Mouse (Mus musculus): ENCODE measurements around the gene Hnrnpab. TPM values are rescaled to one million over a fixed set of nuclear protein-coding genes. Genes with fewer than 3 reads are reported as not detected.

The Hnrnpab gene
- polyA plus RNA-seq, 1 experiment from 2014 or later, result 204 TPM

- H3K27ac ChIP-seq (replicated peaks), result no peak overlapping the region
- ATAC-seq (ENCODE audit: low FRiP score, low TSS enrichment) (no peak), DNase-seq (ENCODE audit: low spot score) (no peak)
- no peak overlapping the region for H3K4me2 ChIP-seq (replicated peaks; ENCODE audit: low read depth)
- H3K4me3 ChIP-seq (ENCODE audit: low read depth, low read length), result no peak overlapping the region
- H3K4me1 ChIP-seq (replicated peaks; ENCODE audit: control insufficient read depth, insufficient read depth), result peaks cover 9% of the 10 kb centered on the region; the same call in 1 of the 2 replicates
- no peak for TF ChIP-seq CTCF (IDR thresholded peaks at IDR 0.05; ENCODE audit: low read depth)
- TF ChIP-seq EP300 (optimal IDR thresholded peaks at IDR 0.05), result no peak
- H3K36me3 ChIP-seq (ENCODE audit: control insufficient read depth, insufficient read depth, low read length), result peaks cover 5% of the 10 kb centered on the region; the same call in 1 of the 2 replicates
- H3K9ac ChIP-seq (ENCODE audit: low read length), result no peak overlapping the region
- H3K9me3 ChIP-seq (ENCODE audit: control insufficient read depth, low read length), result no peaks in the 10 kb centered on the region
- WGBS, result 88% methylated on average over 1 of the region's 1 CpGs
- H3K27me3 ChIP-seq (ENCODE audit: control insufficient read depth, insufficient read depth, low read length), result no peaks in the 10 kb centered on the region
Measured at GRCm38 (mm10) chr11:51587059-51587458, 19.6 kb downstream of the Hnrnpab start.

- 92% methylated on average over 13 of the region's 13 CpGs for WGBS
- no peak for TF ChIP-seq EP300 (optimal IDR thresholded peaks at IDR 0.05)
- TF ChIP-seq CTCF (IDR thresholded peaks at IDR 0.05; ENCODE audit: low read depth), result no peak
- no peak overlapping the region for H3K9ac ChIP-seq (ENCODE audit: low read length)
- no peaks in the 10 kb centered on the region for H3K27me3 ChIP-seq (ENCODE audit: control insufficient read depth, insufficient read depth, low read length)
- H3K9me3 ChIP-seq (ENCODE audit: control insufficient read depth, low read length), result no peaks in the 10 kb centered on the region
- DNase-seq (ENCODE audit: low spot score), result no peak
- H3K4me3 ChIP-seq (ENCODE audit: low read depth, low read length), result no peak overlapping the region
- no peak for ATAC-seq (ENCODE audit: low FRiP score, low TSS enrichment)
- no peak overlapping the region for H3K27ac ChIP-seq (replicated peaks)
- H3K4me2 ChIP-seq (replicated peaks; ENCODE audit: low read depth), result no peak overlapping the region
- H3K36me3 ChIP-seq (ENCODE audit: control insufficient read depth, insufficient read depth, low read length), result 0 out of 2 replicates have a peak, but pooled peaks cover 4% of the 10 kb centered on the region
- H3K4me1 ChIP-seq (replicated peaks; ENCODE audit: control insufficient read depth, insufficient read depth), result peaks cover 9% of the 10 kb centered on the region; the same call in 1 of the 2 replicates
Measured at GRCm38 (mm10) chr11:51586411-51586810, 20.2 kb downstream of the Hnrnpab start.

GRCm38 (mm10) chr11:51585608-51586252 lies 20.9 kb downstream of the Hnrnpab start:
- Histone ChIP-seq H3K4me1 (replicated peaks; ENCODE audit: control insufficient read depth, insufficient read depth) (peaks cover 9% of the 10 kb centered on the region; the same call in 1 of the 2 replicates), H3K4me3 (ENCODE audit: low read depth, low read length) (peak overlapping the region; percentile 79), H3K4me2 (replicated peaks; ENCODE audit: low read depth) (peak overlapping the region; percentile 86), H3K27ac (replicated peaks) (peak overlapping the region; percentile 92), H3K36me3 (ENCODE audit: control insufficient read depth, insufficient read depth, low read length) (0 out of 2 replicates have a peak, but pooled peaks cover 4% of the 10 kb centered on the region), H3K9me3 (ENCODE audit: control insufficient read depth, low read length) (no peaks in the 10 kb centered on the region), H3K27me3 (ENCODE audit: control insufficient read depth, insufficient read depth, low read length) (no peaks in the 10 kb centered on the region), H3K9ac (ENCODE audit: low read length) (peak overlapping the region; percentile 87)
- DNase-seq (ENCODE audit: low spot score) (no peak), ATAC-seq (ENCODE audit: low FRiP score, low TSS enrichment) (no peak)
- 49% methylated on average over 8 of the region's 8 CpGs for WGBS
- TF ChIP-seq CTCF (IDR thresholded peaks at IDR 0.05; ENCODE audit: low read depth) (no peak), EP300 (optimal IDR thresholded peaks at IDR 0.05) (no peak)

- under 1% methylated on average over 59 of the region's 59 CpGs for WGBS
- peak within 1 kb of the TSS; percentile 87 for H3K9ac ChIP-seq (ENCODE audit: low read length)
- DNase-seq (ENCODE audit: low spot score), result peak; percentile 100
Measured at GRCm38 (mm10) chr11:51584431-51585248, 22.0 kb downstream of the Hnrnpab start, which contains the start of gene Phykpl. Gene Phykpl, plus strand, starts transcription at chr11:51584757.

GRCm38 (mm10) chr11:51584057-51584430 lies 22.6 kb downstream of the Hnrnpab start:
- peak overlapping the region; percentile 87 for H3K9ac ChIP-seq (ENCODE audit: low read length)
- H3K4me2 ChIP-seq (replicated peaks; ENCODE audit: low read depth), result peak overlapping the region; percentile 86
- H3K9me3 ChIP-seq (ENCODE audit: control insufficient read depth, low read length), result no peaks in the 10 kb centered on the region
- peak overlapping the region; percentile 92 for H3K27ac ChIP-seq (replicated peaks)
- H3K27me3 ChIP-seq (ENCODE audit: control insufficient read depth, insufficient read depth, low read length), result no peaks in the 10 kb centered on the region
- ATAC-seq (ENCODE audit: low FRiP score, low TSS enrichment), result peak; percentile 30
- WGBS, result 14% methylated on average over 9 of the region's 9 CpGs
- TF ChIP-seq CTCF (IDR thresholded peaks at IDR 0.05; ENCODE audit: low read depth), result no peak
- TF ChIP-seq EP300 (optimal IDR thresholded peaks at IDR 0.05), result no peak
- DNase-seq (ENCODE audit: low spot score), result no peak
- peaks cover 9% of the 10 kb centered on the region; the same call in 1 of the 2 replicates for H3K4me1 ChIP-seq (replicated peaks; ENCODE audit: control insufficient read depth, insufficient read depth)
- 0 out of 2 replicates have a peak, but pooled peaks cover 4% of the 10 kb centered on the region for H3K36me3 ChIP-seq (ENCODE audit: control insufficient read depth, insufficient read depth, low read length)
- peak overlapping the region; percentile 79 for H3K4me3 ChIP-seq (ENCODE audit: low read depth, low read length)

More at GRCm38 (mm10) chr11:51584431-51585248, 22.0 kb downstream of the Hnrnpab start, which contains the start of gene Phykpl:
- H3K9me3 ChIP-seq (ENCODE audit: control insufficient read depth, low read length), result no peaks in the 10 kb centered on the region
- peak; percentile 96 for ATAC-seq (ENCODE audit: low FRiP score, low TSS enrichment)
- H3K27ac ChIP-seq (replicated peaks), result peak within 1 kb of the TSS; percentile 92
- H3K4me3 ChIP-seq (ENCODE audit: low read depth, low read length), result peak within 1 kb of the TSS; percentile 79
- H3K36me3 ChIP-seq (ENCODE audit: control insufficient read depth, insufficient read depth, low read length), result 0 out of 2 replicates have a peak, but pooled peaks cover 4% of the 10 kb centered on the region
- no peaks in the 10 kb centered on the region for H3K27me3 ChIP-seq (ENCODE audit: control insufficient read depth, insufficient read depth, low read length)
- TF ChIP-seq CTCF (IDR thresholded peaks at IDR 0.05; ENCODE audit: low read depth) (peak; percentile 77), EP300 (optimal IDR thresholded peaks at IDR 0.05) (peak; percentile 88)
- peaks cover 9% of the 10 kb centered on the region; the same call in 1 of the 2 replicates for H3K4me1 ChIP-seq (replicated peaks; ENCODE audit: control insufficient read depth, insufficient read depth)
- H3K4me2 ChIP-seq (replicated peaks; ENCODE audit: low read depth), result peak within 1 kb of the TSS; percentile 86

Data from stomach, postnatal 0 days (tissue).